Mouse (Mus musculus): Measurements from ENCODE around the gene Ccr1.

The Ccr1 gene

DNA sequence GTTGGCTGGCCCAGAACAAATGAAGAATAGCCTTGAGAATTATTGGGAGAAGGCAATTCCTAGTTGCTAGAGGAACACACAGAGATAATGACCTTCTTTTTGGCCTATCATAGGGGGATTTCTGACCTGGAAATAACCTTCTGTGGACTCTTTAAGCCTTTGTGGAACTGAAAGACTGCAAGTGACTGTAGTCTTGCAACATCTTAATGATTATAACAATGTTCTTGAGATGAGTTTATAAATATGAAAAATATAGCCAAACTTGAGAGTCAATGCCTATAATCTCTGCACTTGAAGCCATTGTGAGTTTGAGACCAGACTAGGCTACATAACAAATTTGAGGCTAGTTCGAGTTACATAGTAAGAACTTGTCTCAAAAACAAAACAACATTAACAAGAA lies 11.6 kb downstream of the Ccr1 start:
- DNase-seq (ENCODE audit: low spot score): no peak

- no peak for DNase-seq (ENCODE audit: low spot score)
Measured at GRCm38 (mm10) chr9:123953551-123953950, 14.9 kb downstream of the Ccr1 start.

- no peak for DNase-seq (ENCODE audit: low spot score)
Measured at GRCm38 (mm10) chr9:123951176-123951575, 17.3 kb downstream of the Ccr1 start.

GRCm38 (mm10) chr9:123949432-123949831 lies 19.1 kb downstream of the Ccr1 start:
- no peak for DNase-seq (ENCODE audit: low spot score)

GRCm38 (mm10) chr9:123947815-123948214 lies 20.7 kb downstream of the Ccr1 start:
- DNase-seq (ENCODE audit: low spot score): no peak

GRCm38 (mm10) chr9:123942025-123942424 lies 26.5 kb downstream of the Ccr1 start:
- DNase-seq (ENCODE audit: low spot score): no peak

- DNase-seq (ENCODE audit: low spot score): no peak
Measured at GRCm38 (mm10) chr9:123941316-123941715, 27.2 kb downstream of the Ccr1 start.

DNA sequence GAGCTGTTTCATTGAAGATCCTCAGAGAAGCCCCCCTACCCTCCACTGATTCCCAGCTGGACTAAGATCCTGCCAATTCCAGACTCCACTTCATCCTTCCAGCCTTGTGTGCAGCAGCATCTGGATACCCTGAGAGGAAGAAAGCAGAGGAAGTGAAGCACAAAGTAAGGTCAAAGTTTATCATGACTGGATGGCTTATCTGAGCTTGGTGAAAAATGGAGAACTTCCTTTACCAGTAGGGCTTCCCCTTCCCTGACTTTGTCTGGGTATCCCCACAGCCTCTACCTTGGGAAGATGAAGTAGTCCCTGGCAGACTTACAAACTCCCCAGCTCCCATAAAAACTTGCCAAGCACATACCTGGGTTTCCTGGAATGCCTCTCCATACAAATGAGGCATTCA lies 27.9 kb downstream of the Ccr1 start:
- no peak for DNase-seq (ENCODE audit: low spot score)

DNA sequence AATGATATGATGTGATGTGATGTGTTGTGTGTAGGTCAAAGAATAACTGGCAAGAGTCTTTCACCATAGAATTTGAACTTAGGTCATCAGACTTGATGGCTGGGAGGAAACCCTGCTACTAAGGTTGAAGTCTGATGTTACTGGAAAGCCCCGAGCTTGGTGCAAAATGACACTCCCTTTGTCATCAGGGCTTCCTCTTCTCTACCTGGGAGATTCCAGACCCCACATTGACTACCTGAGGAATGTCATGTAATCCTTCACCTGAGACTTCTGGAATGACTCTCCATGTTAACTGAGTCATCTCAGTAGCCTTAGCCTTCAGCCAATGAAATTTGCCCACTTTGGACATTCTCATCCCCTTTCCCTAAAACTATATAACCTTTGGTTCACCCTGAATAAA lies 28.3 kb downstream of the Ccr1 start:
- DNase-seq (ENCODE audit: low spot score): no peak

DNA sequence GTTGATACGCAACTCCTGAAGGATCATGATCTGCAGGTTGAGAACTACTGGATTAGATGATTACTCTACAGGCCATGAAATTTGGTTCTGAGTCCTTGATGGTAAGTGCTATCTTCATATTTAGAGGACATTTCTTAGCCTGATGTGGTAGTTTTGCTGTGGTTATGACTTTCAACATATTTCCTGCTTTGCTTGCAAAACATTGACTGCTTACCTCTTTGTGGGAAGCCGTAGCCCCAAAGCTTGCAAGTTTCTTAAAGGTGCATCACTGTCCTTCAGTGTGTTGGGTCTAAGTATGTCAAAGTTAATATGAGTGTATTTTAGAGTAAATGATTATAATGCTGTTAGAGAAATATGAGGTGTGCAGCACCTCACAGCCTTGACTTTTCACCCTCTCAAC lies 30.5 kb downstream of the Ccr1 start:
- no peak for DNase-seq (ENCODE audit: low spot score)

DNA sequence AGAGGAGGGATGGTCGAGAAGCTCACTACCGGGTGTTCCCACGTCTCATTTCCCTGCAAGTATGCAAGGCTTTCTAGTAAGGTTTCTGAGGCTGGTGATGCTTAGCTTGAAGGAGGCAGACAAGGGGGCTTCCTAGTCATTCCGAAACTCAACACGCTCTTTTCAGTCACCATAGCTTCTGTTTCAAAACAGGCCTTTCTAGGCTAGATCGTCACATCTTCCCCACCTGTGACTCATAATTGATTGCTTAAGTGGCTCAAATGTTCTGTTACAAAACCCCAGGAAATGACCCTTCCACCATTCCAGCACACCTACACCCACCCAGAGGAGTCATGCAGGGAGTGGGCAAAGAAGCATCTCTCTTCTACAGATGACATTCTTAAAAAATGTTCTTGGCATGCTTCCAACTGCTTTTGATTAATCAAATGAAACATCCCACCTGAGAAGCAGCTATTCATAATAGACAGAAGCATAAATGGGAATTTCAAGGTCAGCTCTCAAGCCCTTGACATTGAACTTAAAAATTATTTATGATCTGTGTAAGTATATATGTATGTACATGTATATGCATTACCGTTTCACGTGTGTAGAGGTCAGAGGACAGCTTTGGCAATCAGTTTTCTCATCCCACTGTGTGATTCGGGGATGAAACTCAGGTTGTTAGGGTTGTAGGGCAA lies 31.8 kb downstream of the Ccr1 start:
- no peak for DNase-seq (ENCODE audit: low spot score)

DNA sequence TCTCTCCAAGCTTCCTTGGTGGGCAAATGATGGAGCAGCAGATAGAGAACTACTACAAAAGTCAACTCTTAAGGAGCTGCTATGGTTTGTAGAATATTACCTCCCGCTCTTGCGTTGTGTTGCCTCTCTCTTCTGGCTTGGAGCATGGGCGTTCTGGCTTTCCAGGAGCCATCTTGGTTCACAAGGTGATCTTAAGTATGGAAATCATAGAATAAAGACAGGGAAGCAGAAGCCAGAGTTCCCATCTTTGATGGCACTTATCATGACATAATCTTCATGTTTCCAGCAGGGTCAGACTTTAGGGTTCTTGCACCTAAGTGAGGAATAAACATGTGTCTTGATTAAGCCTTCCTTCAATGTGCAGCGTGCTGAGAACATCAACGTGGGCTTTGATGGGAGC lies 32.7 kb downstream of the Ccr1 start:
- no peak for DNase-seq (ENCODE audit: low spot score)

GRCm38 (mm10) chr9:123935346-123935745 lies 33.1 kb downstream of the Ccr1 start:
- no peak for DNase-seq (ENCODE audit: low spot score)

- no peak for DNase-seq (ENCODE audit: low spot score)
Measured at GRCm38 (mm10) chr9:123933716-123934445, 34.6 kb downstream of the Ccr1 start.

DNA sequence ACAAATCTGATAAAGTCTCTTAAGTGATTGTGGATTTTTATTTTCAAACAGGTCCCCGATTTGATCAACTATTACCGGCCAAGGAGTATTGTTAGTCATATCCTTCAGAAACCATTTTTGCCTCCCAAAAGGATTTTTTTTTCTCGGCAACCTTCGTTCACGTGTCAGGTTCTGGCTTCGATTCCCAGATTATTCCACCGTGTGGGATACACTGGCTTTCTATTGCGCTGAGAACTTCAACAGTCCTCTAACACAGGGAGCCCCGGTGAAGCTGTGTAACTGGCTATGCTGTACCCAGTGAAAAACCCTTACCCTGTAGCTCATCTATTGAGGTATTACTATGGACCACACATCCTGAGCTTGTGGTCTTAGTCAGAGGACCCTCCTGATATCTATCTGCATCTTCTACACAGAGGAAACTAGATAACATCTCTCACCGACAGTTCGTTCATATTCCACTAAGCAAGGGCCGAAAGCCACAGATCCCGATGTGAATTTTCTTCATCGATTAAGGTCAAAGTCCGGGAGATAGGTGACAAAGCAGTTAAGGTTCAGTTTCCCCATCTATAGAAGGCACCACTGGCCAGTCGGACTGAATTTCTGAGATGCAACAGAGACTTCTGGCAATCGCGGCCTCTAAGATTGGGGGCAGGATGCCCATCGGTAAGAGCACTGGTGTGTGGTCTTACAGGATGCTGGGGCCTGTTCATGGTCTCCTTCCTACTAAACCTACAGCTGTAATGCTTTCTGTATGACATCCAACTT lies 35.4 kb downstream of the Ccr1 start:
- no peak for DNase-seq (ENCODE audit: low spot score)

DNA sequence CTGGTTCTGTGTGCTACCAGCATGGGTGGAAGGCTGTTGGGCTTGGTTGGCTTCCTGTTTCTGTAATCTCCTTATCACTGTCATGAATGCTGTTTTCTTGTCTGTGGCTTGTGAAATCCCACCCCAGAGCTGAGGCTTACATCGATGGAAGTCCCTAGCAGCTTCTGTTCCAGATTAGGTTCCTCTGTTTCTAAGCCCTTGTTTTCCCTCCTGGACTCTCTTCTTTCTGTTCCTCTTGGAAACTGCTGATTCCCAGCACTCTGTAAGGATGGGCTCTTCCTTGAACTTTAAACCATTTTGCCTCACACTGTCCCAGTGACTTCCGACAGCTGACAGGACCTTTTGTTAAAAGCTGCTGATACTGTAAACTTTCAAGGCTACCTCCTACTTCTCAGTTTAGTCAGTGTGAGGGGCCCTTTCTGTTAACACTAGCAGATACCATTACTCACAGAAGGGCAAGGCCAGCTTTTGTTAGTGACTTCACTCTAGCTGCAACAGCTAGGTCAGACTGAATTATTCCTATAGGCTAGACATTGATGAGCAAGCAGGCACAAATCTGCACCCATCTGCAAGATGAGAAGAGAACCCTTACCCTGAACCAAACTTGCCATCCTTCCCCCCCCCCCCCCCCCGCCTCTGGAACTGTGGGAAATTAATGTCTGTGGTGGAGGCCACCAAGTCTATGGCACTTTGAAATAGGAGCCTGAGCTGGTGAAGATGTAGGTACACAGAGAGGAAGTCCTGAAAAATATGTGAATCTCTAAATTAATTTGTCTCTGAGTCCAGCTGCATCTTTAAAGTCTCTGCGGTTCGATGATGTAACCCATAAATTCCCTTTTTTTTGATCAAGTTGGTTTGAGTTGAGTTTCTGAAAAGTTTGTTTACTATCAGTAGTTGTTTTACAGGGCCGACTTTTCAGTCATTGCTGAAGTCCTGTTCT lies 36.5 kb downstream of the Ccr1 start:
- no peak for DNase-seq (ENCODE audit: low spot score)

GRCm38 (mm10) chr9:123930926-123931325 lies 37.6 kb downstream of the Ccr1 start:
- no peak for DNase-seq (ENCODE audit: low spot score)

- DNase-seq (ENCODE audit: low spot score): no peak
Measured at GRCm38 (mm10) chr9:123930476-123930875, 38.0 kb downstream of the Ccr1 start.

DNA sequence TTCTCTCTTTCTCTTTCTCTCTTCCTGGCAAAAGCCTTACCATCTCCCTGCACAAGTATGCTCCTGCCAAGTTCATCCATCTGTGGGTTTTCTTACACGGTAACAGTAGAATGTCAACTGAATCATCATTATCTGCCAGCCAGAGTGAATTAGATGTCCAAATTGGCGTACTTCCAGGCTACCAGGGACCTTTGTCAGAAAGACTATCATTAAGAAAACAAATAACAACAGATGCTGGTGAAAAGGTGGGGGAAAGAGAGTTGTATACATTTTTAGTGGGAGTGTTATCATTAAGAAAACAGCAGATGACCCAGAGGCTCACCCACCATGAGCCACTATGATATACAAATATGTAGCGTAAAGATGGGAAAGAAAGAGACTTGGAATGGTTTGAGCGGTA lies 38.6 kb downstream of the Ccr1 start:
- no peak for DNase-seq (ENCODE audit: low spot score)

GRCm38 (mm10) chr9:123928759-123929246 lies 39.7 kb downstream of the Ccr1 start:
- no peak for DNase-seq (ENCODE audit: low spot score)

DNA sequence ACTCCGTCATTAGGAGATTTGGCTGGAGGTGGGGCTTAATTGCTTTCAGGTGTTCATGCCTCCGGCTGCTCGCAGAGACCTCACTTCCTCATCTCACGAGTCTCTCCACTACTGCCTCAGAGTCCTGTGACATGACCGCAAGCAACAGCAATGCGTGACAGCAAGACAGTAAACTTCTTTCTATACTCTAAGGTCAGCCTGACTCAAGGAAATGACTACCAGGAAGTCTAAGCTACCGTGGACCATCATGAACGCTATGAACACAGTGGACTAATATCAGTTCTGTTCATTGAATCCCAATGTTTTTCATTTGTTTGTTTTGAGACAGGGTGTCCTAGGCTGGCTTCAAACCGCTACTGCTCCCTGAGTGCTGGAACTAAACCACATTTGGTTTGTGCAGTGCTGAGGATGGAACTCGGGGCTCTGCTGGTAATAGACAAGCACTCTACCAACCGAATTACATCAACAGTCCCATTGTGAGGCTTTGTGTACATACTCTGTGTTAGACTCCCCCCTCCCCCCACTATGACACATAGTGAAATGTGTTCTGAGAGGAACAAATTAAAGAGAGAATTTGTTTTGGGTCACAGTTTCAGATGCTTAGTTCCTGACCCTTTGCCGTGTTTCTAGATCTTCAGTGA lies 40.3 kb downstream of the Ccr1 start:
- DNase-seq (ENCODE audit: low spot score): no peak

Measured in urinary bladder, postnatal 25 days (tissue).